ENCODE assay signal across 8 mouse cellular contexts in genomic region chr2:146469707-146470420, GRCm38 (mm10). TPM values are rescaled to one million over a fixed set of nuclear protein-coding genes. Genes with fewer than 3 reads are reported as not detected.
DNase-seq lines count a peak whose midpoint lies in the region; ATAC-seq and TF ChIP-seq lines count a peak whose summit lies in the region.

No protein-coding gene starts in this region.

- peak; percentile 58 for ATAC-seq in liver, embryonic 12.5 days

- peak; percentile 82 for TF ChIP-seq CTCF in cortical plate, adult 2 months (IDR thresholded peaks at IDR 0.05; ENCODE audit: extremely low read depth, insufficient read depth, low read length)

- H3K9me3 ChIP-seq in liver, embryonic 12.5 days (replicated peaks) = no peaks in the 10 kb centered on the region

- no peak overlapping the region for H3K9ac ChIP-seq in liver, embryonic 12.5 days

- 29% methylated on average over 12 of the region's 12 CpGs for WGBS in liver, embryonic 12.5 days (ENCODE audit: insufficient replicate concordance)

- no peak overlapping the region for H3K27ac ChIP-seq in cortical plate, adult 2 months (ENCODE audit: insufficient read depth, low read length)
- no peak overlapping the region for H3K27ac ChIP-seq in liver, embryonic 12.5 days

- DNase-seq in gastrocnemius, adult 18-20 months (ENCODE audit: low spot score) = peak; percentile 24
- no peak for DNase-seq in gastrocnemius, adult 8-10 months (ENCODE audit: low spot score in 2 of 2)
- DNase-seq in ES-CJ7 (ENCODE audit: low read depth, low spot score) = peak; percentile 56
- peak; percentile 38 for DNase-seq in induced T-regulatory cell, adult 2 months (ENCODE audit: low read depth)
- peak; percentile 57 for DNase-seq in retina, postnatal 1 day
- DNase-seq in gastrocnemius, postnatal 25 days = no peak

- H3K4me3 ChIP-seq in cortical plate, adult 2 months (ENCODE audit: insufficient read depth, low read length) = no peak overlapping the region
- no peak overlapping the region for H3K4me3 ChIP-seq in liver, embryonic 12.5 days

- no peaks in the 10 kb centered on the region for H3K27me3 ChIP-seq in liver, embryonic 12.5 days (replicated peaks)

- no peaks in the 10 kb centered on the region for H3K4me1 ChIP-seq in cortical plate, adult 2 months (ENCODE audit: control insufficient read depth, insufficient read depth, low read length)
- H3K4me1 ChIP-seq in liver, embryonic 12.5 days = peaks cover 16% of the 10 kb centered on the region

- H3K4me2 ChIP-seq in liver, embryonic 12.5 days = peak overlapping the region; percentile 37

- H3K36me3 ChIP-seq in liver, embryonic 12.5 days = no peaks in the 10 kb centered on the region

- no peak for TF ChIP-seq POLR2A in cortical plate, adult 2 months (IDR thresholded peaks at IDR 0.05; ENCODE audit: extremely low read depth, insufficient read depth, low read length)

RNA-seq across cellular contexts. Expression of gene Ralgapa2, which starts 42.3 kb away (rescaled TPM):
- 1 to 10 TPM; 8.3 to 9.3 TPM for total RNA-seq in gastrocnemius, adult 18-20 months (2021)
- 10 to 100 TPM in 1 of 4 experiments, 1 to 10 TPM in 3; 7.3 to 10.3 (median 7.8) TPM for total RNA-seq in gastrocnemius, adult 8-10 months (2022)
- 9.8 and 9.9 TPM in 2 replicates for polyA plus RNA-seq in cortical plate, adult 2 months (2012; rRNA removed)
- polyA plus RNA-seq in liver, embryonic 12.5 days (2016; fragmentation: Nextera tagmentation; extraction: Ambion mirVana) = 6.5 and 7.8 TPM in 2 replicates
- total RNA-seq in gastrocnemius, postnatal 25 days (2021) = 1 to 10 TPM; 6.5 to 8.0 TPM

Comparison
In these comparisons a context has a peak if more than half of its experiments do, and no peak if none do; other contexts are left out.
1. DNase-seq: peak in gastrocnemius, adult 18-20 months (single experiment), ES-CJ7 (single experiment), induced T-regulatory cell, adult 2 months (single experiment) and retina, postnatal 1 day (single experiment); none in gastrocnemius, adult 8-10 months (0 of 2) and gastrocnemius, postnatal 25 days (single experiment).